Mouse (Mus musculus) embryonic facial prominence, embryonic 14.5 days (tissue): ENCODE results near the gene Chrm1. TPM values are rescaled to one million over a fixed set of nuclear protein-coding genes. Genes with fewer than 3 reads are reported as not detected.

Source experiments
- ATAC-seq: fragments of 200-750 bp; cut with Nextera tagmentation; 2 replicates; pipeline ENCODE4 v1.8.0; 2017; ENCODE audit warnings: low read depth, moderate number of reproducible peaks, moderate TSS enrichment
- DNase-seq: peaks from one replicate; pipeline ENCODE4 v3.0.0-alpha.2; 2015; ENCODE audit warnings: low spot score
- H3K27ac ChIP-seq: fragments of 300-500 bp; sonication (generic); replicated peaks from 2 replicates; pipeline ENCODE4 v1.5.1; 2014; ENCODE audit warnings: low read depth, mild to moderate bottlenecking, low read length, moderate library complexity
- H3K27me3 ChIP-seq: fragments of 300-500 bp; sonication (generic); replicated peaks from 2 replicates; pipeline ENCODE4 v1.6.1; 2014; ENCODE audit warnings: low read length; ENCODE audit not compliant: control insufficient read depth, insufficient read depth
- H3K36me3 ChIP-seq: fragments of 300-500 bp; sonication (generic); 2 replicates; pipeline ENCODE4 v1.6.1; 2014; ENCODE audit warnings: low read length, mixed read lengths; ENCODE audit not compliant: control insufficient read depth, insufficient read depth
- H3K4me1 ChIP-seq: fragments of 300-500 bp; sonication (generic); 2 replicates; pipeline ENCODE4 v1.6.1; 2014; ENCODE audit warnings: antibody characterized with exemption, low read length; ENCODE audit not compliant: control insufficient read depth, insufficient read depth
- H3K4me2 ChIP-seq: fragments of 300-500 bp; sonication (generic); 2 replicates; pipeline ENCODE4 v1.6.1; 2014; ENCODE audit warnings: low read depth, mild to moderate bottlenecking, low read length, moderate library complexity, mixed read lengths
- H3K4me3 ChIP-seq: fragments of 300-500 bp; sonication (generic); 2 replicates; pipeline ENCODE4 v1.5.1; 2014; ENCODE audit warnings: low read depth, mild to moderate bottlenecking, low read length
- H3K9ac ChIP-seq: fragments of 300-500 bp; sonication (generic); 2 replicates; pipeline ENCODE4 v1.6.1; 2014; ENCODE audit warnings: low read depth, mild to moderate bottlenecking, low read length, moderate library complexity, mixed read lengths
- H3K9me3 ChIP-seq: fragments of 300-500 bp; sonication (generic); 2 replicates; pipeline ENCODE4 v1.6.1; 2016; ENCODE audit warnings: low read length; ENCODE audit not compliant: control insufficient read depth
- WGBS: fragments of 180-500 bp; shearing (Covaris S2); extraction: QIAGEN DNeasy Blood & Tissue Kit; methylation state at CpG from one replicate; pipeline ENCODE4 v1.1.7; 2014; 5-methylcytosine and 5-hydroxymethylcytosine counted together
- polyA plus RNA-seq: library from polyadenylated mRNA; unstranded; fragments of >200 nt; fragmentation: Nextera tagmentation; extraction: Ambion mirVana; gene quantifications from 2 replicates; pipeline ENCODE4 v1.2.1, GENCODE M21; 2014

Gene Chrm1
- polyA plus RNA-seq, 1 experiment from 2014 or later, result 0.35 TPM

DNA sequence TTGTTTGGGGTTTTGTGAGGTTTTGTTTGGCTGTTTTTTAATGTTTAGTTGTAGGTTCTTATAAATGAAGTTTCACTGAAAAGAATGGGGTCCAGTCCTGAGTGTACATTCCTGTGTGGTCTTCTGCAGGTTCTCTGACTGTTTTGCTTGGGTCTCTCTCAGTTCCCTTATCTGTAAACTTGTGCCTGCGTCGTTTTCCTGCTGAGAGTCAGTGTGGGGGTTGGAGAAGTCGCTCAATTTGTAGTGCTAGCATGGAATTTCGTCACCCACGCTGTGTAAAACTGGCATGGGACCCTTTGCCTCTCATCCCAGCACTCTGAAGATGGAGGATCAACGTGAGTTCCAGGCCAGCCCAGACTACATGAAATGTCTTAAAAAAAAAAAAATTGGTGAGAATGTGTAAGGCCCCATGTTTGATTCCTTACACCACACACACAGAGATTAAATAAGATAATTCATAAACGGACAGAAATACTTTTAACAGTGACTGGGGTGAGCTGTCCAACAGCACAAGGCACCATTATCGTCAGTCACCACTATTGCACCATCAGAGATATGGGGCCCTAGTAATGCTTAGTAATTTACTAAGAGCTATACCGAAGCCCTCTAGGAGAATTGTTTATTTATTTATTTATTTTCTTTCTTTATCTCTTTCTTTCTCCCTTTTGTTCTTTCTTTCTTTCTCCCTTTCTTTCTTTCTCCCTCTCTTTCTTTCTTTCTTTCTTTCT is 9.9 kb downstream of the Chrm1 start:
- Histone ChIP-seq H3K9ac (no peak overlapping the region), H3K9me3 (no peaks in the 10 kb centered on the region), H3K27me3 (no peaks in the 10 kb centered on the region), H3K27ac (no peak overlapping the region), H3K4me1 (no peaks in the 10 kb centered on the region), H3K36me3 (no peaks in the 10 kb centered on the region), H3K4me2 (no peak overlapping the region), H3K4me3 (no peak overlapping the region)
- no peak for DNase-seq
- WGBS, result 67% methylated on average over 9 of the region's 9 CpGs
- no peak for ATAC-seq

DNA sequence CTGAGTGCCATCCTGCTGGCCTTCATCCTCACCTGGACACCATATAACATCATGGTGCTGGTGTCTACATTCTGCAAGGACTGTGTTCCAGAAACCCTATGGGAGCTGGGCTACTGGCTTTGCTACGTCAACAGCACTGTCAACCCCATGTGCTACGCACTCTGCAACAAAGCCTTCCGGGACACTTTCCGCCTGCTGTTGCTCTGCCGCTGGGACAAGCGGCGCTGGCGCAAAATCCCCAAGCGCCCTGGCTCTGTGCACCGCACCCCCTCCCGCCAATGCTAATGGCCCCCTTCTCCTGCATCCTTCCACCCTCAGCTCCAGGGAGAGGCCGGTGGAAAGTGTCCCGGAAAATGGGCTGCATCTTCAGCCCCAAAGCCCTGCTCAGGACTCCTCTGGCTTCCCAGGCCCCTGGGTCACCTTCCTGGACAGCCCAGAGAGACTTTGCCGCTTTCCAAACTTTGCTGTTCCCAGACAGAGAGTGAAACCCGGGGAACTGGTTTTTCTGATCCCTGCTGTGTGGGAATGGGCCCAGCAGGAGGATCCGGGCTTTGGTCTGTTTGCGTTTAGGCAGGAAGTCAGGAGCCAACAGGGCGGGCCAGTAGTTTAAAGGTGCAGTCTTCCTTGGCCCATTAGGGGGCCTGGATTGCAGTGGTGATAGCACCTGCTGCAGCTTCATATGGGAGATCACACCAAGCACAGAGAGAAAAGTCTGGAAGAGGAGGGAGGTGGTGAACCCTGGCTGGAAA is 15.6 kb downstream of the Chrm1 start:
- 18% methylated on average over 18 of the region's 18 CpGs for WGBS

DNA sequence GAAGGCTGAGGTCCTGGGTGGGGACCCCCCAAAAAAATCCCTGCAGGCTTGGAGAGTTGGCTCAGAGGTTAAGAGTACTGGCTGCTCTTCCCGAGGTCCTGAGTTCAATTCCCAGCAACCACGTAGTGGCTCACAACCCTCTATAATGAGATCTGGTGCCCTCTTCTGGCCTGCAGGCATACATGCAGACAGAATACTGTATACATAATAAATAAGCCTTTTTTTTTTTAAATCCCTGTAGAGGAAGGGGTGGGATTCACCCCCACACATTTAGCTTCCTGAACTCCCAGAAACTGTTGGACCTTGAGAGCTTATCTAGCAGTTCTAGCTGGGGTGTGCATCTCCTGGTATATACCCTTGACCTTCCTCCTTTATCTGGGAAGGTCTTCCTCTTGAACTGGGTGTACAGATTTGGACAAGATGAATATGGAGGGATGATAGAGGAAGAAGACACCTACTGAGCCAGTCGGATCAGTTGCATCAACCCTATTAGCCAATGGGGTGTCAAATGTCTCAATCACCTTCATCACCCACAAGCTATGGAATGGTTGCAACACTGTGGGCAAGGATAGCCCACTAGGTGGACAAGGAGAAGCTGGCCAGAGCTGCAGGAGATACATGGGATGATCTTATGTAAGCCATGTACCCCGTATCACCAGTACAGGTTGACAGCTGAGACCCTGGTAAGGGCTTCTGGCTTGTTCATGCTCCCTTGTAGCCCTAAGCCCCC is 18.2 kb downstream of the Chrm1 start:
- ATAC-seq, result no peak
- 91% methylated on average over 4 of the region's 4 CpGs for WGBS
- H3K9me3 ChIP-seq, result no peaks in the 10 kb centered on the region; the same call in 1 of the 2 replicates
- no peak for DNase-seq
- H3K4me2 ChIP-seq, result no peak overlapping the region
- no peak overlapping the region for H3K27ac ChIP-seq
- no peak overlapping the region for H3K4me3 ChIP-seq
- H3K36me3 ChIP-seq, result no peaks in the 10 kb centered on the region
- peaks cover 6% of the 10 kb centered on the region; the same call in 1 of the 2 replicates for H3K4me1 ChIP-seq
- no peak overlapping the region for H3K9ac ChIP-seq
- H3K27me3 ChIP-seq, result no peaks in the 10 kb centered on the region

More for the DNA sequence above, 15.6 kb downstream of the Chrm1 start:
- ATAC-seq (peak; percentile 50), DNase-seq (peak; percentile 60)
- no peak overlapping the region; the same call in 1 of the 2 replicates for H3K4me3 ChIP-seq
- peak overlapping the region; percentile 54 for H3K9ac ChIP-seq
- no peaks in the 10 kb centered on the region for H3K27me3 ChIP-seq
- H3K36me3 ChIP-seq, result no peaks in the 10 kb centered on the region
- no peaks in the 10 kb centered on the region; the same call in 1 of the 2 replicates for H3K9me3 ChIP-seq
- peak overlapping the region; percentile 34 for H3K4me2 ChIP-seq
- H3K4me1 ChIP-seq, result peaks cover 6% of the 10 kb centered on the region; the same call in 1 of the 2 replicates
- H3K27ac ChIP-seq, result peak overlapping the region; percentile 39; the same call in 1 of the 2 replicates

DNA sequence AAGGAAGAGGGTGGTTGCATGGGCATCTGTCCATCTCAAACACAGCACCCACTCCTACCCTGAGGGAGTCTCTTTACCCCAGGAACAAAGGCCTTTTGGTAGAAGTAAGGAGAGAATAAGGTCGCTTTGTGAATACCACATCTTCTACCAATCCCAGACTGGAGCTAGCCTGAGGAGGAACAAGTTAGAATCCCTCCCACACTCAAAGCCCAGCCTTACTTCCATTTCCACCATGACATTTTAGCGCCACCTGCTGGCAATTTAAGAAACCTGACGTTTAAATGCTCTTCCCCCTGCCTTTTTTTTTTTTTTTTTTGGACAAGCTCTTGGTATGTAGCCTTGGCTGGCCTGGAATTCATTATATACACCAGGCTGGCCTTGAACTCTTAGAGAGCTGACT is 19.4 kb downstream of the Chrm1 start:
- H3K9ac ChIP-seq, result no peak overlapping the region
- no peaks in the 10 kb centered on the region for H3K36me3 ChIP-seq
- H3K4me2 ChIP-seq, result no peak overlapping the region
- H3K4me3 ChIP-seq, result no peak overlapping the region
- DNase-seq (peak; percentile 94), ATAC-seq (peak; percentile 78)
- H3K27ac ChIP-seq, result no peak overlapping the region
- 2% methylated on average over 3 of the region's 3 CpGs for WGBS
- peaks cover 6% of the 10 kb centered on the region; the same call in 1 of the 2 replicates for H3K4me1 ChIP-seq
- no peaks in the 10 kb centered on the region; the same call in 1 of the 2 replicates for H3K9me3 ChIP-seq
- no peaks in the 10 kb centered on the region for H3K27me3 ChIP-seq

DNA sequence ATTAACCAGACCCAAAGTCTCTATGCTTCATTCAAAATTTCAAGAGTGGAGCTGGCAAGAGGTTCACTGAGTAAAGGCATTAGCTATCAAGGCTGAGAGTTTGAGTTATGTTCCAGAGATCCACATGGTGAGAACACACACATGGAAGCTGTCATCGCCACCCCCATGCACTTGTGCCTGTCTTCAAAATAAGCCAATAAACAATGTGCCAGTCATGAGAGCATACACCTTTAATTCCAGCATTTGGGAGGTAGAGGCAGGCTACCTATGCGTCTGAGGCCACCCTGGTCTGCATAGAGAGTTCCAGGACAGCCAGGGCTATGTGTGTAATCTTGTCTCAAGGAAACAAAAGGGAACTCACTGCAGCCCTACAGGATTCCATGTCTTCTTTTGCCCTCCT is 20.0 kb downstream of the Chrm1 start:
- H3K4me1 ChIP-seq, result peaks cover 6% of the 10 kb centered on the region; the same call in 1 of the 2 replicates
- 77% methylated on average over 2 of the region's 2 CpGs for WGBS
- H3K27me3 ChIP-seq, result no peaks in the 10 kb centered on the region
- ATAC-seq (no peak), DNase-seq (no peak)
- no peaks in the 10 kb centered on the region for H3K36me3 ChIP-seq
- H3K27ac ChIP-seq, result no peak overlapping the region
- no peaks in the 10 kb centered on the region; the same call in 1 of the 2 replicates for H3K9me3 ChIP-seq
- H3K9ac ChIP-seq, result no peak overlapping the region
- H3K4me3 ChIP-seq, result no peak overlapping the region
- no peak overlapping the region for H3K4me2 ChIP-seq

DNA sequence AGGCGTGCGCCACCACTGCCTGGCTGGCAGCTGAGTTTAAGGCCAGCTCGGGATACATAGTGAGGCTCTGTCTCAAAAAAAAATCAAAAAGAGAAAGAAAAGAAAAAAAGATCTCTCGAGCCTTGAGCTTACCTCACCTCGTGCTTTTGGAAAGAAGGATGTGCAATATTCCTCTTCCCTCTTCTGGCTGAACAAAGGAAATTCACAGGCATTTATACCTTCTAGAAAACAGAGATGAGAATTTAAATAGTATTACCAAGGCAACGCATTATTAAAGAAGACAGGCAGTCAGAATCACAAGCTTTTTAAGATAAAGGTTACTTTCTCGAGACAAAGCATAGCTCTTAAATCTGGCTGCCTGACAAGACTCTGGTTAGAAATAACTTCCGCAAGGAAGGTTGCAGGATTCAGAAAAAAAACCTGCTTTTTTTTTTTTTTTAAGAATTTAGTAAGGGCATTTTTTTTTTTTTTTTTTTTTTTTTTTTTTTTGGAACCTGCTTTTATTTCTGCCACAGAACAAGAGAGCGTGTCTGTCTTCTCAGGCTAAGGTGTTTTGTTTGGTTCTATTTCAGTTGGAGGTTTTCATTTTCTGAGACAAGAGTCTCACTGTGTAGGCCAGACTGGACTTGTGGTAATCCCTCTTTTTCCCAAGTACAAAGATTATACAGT is 28.4 kb downstream of the Chrm1 start:
- H3K27me3 ChIP-seq, result no peaks in the 10 kb centered on the region
- H3K36me3 ChIP-seq, result no peaks in the 10 kb centered on the region
- no peaks in the 10 kb centered on the region for H3K4me1 ChIP-seq
- no peaks in the 10 kb centered on the region for H3K9me3 ChIP-seq
- no peak overlapping the region for H3K4me2 ChIP-seq
- WGBS, result 54% methylated on average over 9 of the region's 9 CpGs
- no peak overlapping the region for H3K4me3 ChIP-seq
- ATAC-seq, result no peak
- peak; percentile 50 for DNase-seq
- H3K9ac ChIP-seq, result no peak overlapping the region
- 0 out of 2 replicates have a peak overlapping the region, but pooled peaks have one; percentile 4 for H3K27ac ChIP-seq

DNA sequence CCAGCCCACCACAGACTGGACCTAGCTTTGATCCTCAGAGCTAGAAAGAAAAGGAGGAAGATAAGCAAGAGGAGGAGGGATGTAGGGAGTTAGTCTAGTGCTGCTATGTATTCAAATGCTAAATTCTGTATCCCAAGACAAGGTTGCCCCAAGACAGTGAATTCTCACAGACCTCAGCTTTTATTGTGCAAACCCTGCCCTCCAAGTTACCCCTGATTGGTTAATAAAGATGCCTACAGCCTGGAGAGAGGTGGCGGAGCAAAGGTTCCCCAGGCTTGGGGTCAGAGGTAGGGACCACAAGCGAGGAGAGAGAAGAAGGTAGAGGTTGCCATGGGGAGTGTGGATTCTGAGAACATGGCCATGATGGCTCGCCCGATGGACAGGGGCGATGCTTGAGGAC is 29.2 kb downstream of the Chrm1 start:
- H3K4me1 ChIP-seq, result no peaks in the 10 kb centered on the region

DNA sequence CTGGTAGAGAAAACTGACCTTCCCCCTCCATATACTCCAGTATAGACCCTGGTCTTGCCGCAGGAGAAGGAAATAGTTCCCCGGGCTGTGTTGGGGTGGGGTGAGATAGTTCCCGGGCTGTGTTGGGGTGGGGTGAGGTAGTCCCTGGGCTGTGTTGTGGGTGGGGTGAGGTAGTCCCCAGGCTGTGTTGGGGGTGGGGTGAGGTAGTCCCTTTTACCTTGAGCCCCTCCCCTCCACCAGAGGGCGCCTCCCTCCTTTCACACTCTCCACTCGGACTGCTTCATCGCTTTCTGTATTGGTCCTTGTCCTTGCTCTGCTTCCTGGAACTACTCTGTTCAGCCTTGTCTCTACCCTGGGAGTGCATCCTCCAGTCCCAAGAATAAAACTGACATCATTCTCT is 31.7 kb downstream of the Chrm1 start:
- 60% methylated on average over 6 of the region's 6 CpGs for WGBS
- no peak for DNase-seq
- no peak overlapping the region for H3K27ac ChIP-seq
- H3K27me3 ChIP-seq, result no peaks in the 10 kb centered on the region
- H3K36me3 ChIP-seq, result no peaks in the 10 kb centered on the region
- H3K4me3 ChIP-seq, result no peak overlapping the region
- no peaks in the 10 kb centered on the region for H3K9me3 ChIP-seq
- no peak overlapping the region for H3K4me2 ChIP-seq
- H3K4me1 ChIP-seq, result no peaks in the 10 kb centered on the region
- H3K9ac ChIP-seq, result no peak overlapping the region
- ATAC-seq, result peak; percentile 51

More for the DNA sequence above, 29.2 kb downstream of the Chrm1 start:
- Histone ChIP-seq H3K36me3 (no peaks in the 10 kb centered on the region), H3K27me3 (no peaks in the 10 kb centered on the region), H3K4me3 (no peak overlapping the region), H3K4me2 (no peak overlapping the region), H3K27ac (no peak overlapping the region), H3K9me3 (no peaks in the 10 kb centered on the region), H3K9ac (no peak overlapping the region)
- WGBS, result 76% methylated on average over 5 of the region's 5 CpGs
- ATAC-seq (no peak), DNase-seq (no peak)
